Comparison of ENCODE assay signal across 15 mouse cellular contexts in genomic region chr2:169749331-169749945, GRCm38 (mm10).
DNase-seq lines count a peak whose midpoint lies in the region; ATAC-seq and TF ChIP-seq lines count a peak whose summit lies in the region.
"Had no signal": no experiment of that assay in that cellular context is flagged by ENCODE, and none has a peak within 500 bp of the region (broad histone marks: within the 10 kb centered on the region; RNA-seq: fewer than 3 reads in every experiment).

No protein-coding gene starts in this region.

- TF ChIP-seq POLR2A in limb, embryonic 14.5 days (IDR thresholded peaks at IDR 0.05; ENCODE audit: borderline replicate concordance, extremely low read depth, insufficient read depth, insufficient read length): no peak

- DNase-seq in adrenal gland, postnatal 14 days: peak; percentile 24
- DNase-seq in adrenal gland, adult 8-10 months: no peak
- DNase-seq in kidney, adult 11 months: no peak
- no peak for DNase-seq in stomach, postnatal 0 days (ENCODE audit: low spot score)
- DNase-seq in limb, embryonic 14.5 days (ENCODE audit: low spot score): peak; percentile 43
- DNase-seq in hindbrain, embryonic 11.5 days (ENCODE audit: low spot score): no peak
- DNase-seq: cerebellum, adult 9-11 months; heart, adult 11 months; thymus, adult 2 months had no signal

- H3K27me3 ChIP-seq in kidney, embryonic 15.5 days: no peaks in the 10 kb centered on the region
- no peaks in the 10 kb centered on the region for H3K27me3 ChIP-seq in stomach, embryonic 16.5 days (ENCODE audit: control insufficient read depth, insufficient read depth, low read length)
- H3K27me3 ChIP-seq in stomach, postnatal 0 days (ENCODE audit: control insufficient read depth, insufficient read depth, low read length): no peaks in the 10 kb centered on the region
- H3K27me3 ChIP-seq in limb, embryonic 14.5 days (ENCODE audit: control insufficient read depth, insufficient read depth, low read length): no peaks in the 10 kb centered on the region
- H3K27me3 ChIP-seq in hindbrain, embryonic 11.5 days (ENCODE audit: control insufficient read depth, insufficient read depth, low read length): no peaks in the 10 kb centered on the region
- H3K27me3 ChIP-seq: hindbrain, embryonic 12.5 days had no signal

- peaks cover 52% of the 10 kb centered on the region for H3K4me1 ChIP-seq in kidney, embryonic 15.5 days
- H3K4me1 ChIP-seq in stomach, embryonic 16.5 days (ENCODE audit: control insufficient read depth, insufficient read depth, low read length): peaks cover 18% of the 10 kb centered on the region
- H3K4me1 ChIP-seq in stomach, postnatal 0 days (replicated peaks; ENCODE audit: control insufficient read depth, insufficient read depth): no peaks in the 10 kb centered on the region
- H3K4me1 ChIP-seq in limb, embryonic 14.5 days (ENCODE audit: control insufficient read depth, insufficient read depth, low read length): peaks cover 30% of the 10 kb centered on the region
- no peaks in the 10 kb centered on the region for H3K4me1 ChIP-seq in hindbrain, embryonic 11.5 days (replicated peaks; ENCODE audit: control insufficient read depth, insufficient read depth, low read length)

- H3K36me3 ChIP-seq in kidney, embryonic 15.5 days: no peaks in the 10 kb centered on the region
- H3K36me3 ChIP-seq in stomach, embryonic 16.5 days (ENCODE audit: control insufficient read depth, insufficient read depth, low read length): no peaks in the 10 kb centered on the region
- H3K36me3 ChIP-seq in stomach, postnatal 0 days (ENCODE audit: control insufficient read depth, insufficient read depth, low read length): no peaks in the 10 kb centered on the region
- no peaks in the 10 kb centered on the region for H3K36me3 ChIP-seq in limb, embryonic 14.5 days (ENCODE audit: control insufficient read depth, insufficient read depth, low read length)
- H3K36me3 ChIP-seq in hindbrain, embryonic 11.5 days (ENCODE audit: control insufficient read depth, insufficient read depth, low read length): no peaks in the 10 kb centered on the region
- H3K36me3 ChIP-seq: hindbrain, embryonic 12.5 days had no signal

- no peak for TF ChIP-seq EP300 in stomach, postnatal 0 days (optimal IDR thresholded peaks at IDR 0.05)

- H3K27ac ChIP-seq in kidney, embryonic 15.5 days: peak overlapping the region; percentile 85
- H3K27ac ChIP-seq in stomach, embryonic 16.5 days (ENCODE audit: low read length): peak overlapping the region; percentile 10
- H3K27ac ChIP-seq in stomach, postnatal 0 days (replicated peaks): no peak overlapping the region
- H3K27ac ChIP-seq in limb, embryonic 14.5 days (replicated peaks; ENCODE audit: low read depth, low read length): peak overlapping the region; percentile 13; the same call in 1 of the 2 replicates
- no peak overlapping the region for H3K27ac ChIP-seq in hindbrain, embryonic 11.5 days (ENCODE audit: low read depth, low read length)
- H3K27ac ChIP-seq: hindbrain, embryonic 12.5 days; liver, embryonic 14.5 days had no signal

- no peak for TF ChIP-seq CTCF in stomach, postnatal 0 days (IDR thresholded peaks at IDR 0.05; ENCODE audit: low read depth)

- no peaks in the 10 kb centered on the region for H3K9me3 ChIP-seq in kidney, embryonic 15.5 days (replicated peaks)
- no peaks in the 10 kb centered on the region for H3K9me3 ChIP-seq in stomach, embryonic 16.5 days (replicated peaks; ENCODE audit: control insufficient read depth, low read length)
- no peaks in the 10 kb centered on the region for H3K9me3 ChIP-seq in stomach, postnatal 0 days (ENCODE audit: control insufficient read depth, low read length)
- no peaks in the 10 kb centered on the region for H3K9me3 ChIP-seq in limb, embryonic 14.5 days (ENCODE audit: control insufficient read depth, low read length)
- no peaks in the 10 kb centered on the region for H3K9me3 ChIP-seq in hindbrain, embryonic 11.5 days (ENCODE audit: control insufficient read depth, low read length)

- H3K9ac ChIP-seq in kidney, embryonic 15.5 days: no peak overlapping the region
- H3K9ac ChIP-seq in stomach, embryonic 16.5 days (ENCODE audit: low read length): no peak overlapping the region
- no peak overlapping the region for H3K9ac ChIP-seq in stomach, postnatal 0 days (ENCODE audit: low read length)
- no peak overlapping the region for H3K9ac ChIP-seq in limb, embryonic 14.5 days (ENCODE audit: low read depth, low read length, severe bottlenecking)
- H3K9ac ChIP-seq in hindbrain, embryonic 11.5 days (ENCODE audit: low read depth, low read length): no peak overlapping the region
- H3K9ac ChIP-seq: hindbrain, embryonic 12.5 days; liver, embryonic 14.5 days had no signal

- H3K4me2 ChIP-seq in kidney, embryonic 15.5 days: peak overlapping the region; percentile 40
- no peak overlapping the region for H3K4me2 ChIP-seq in stomach, embryonic 16.5 days (ENCODE audit: low read depth, low read length)
- no peak overlapping the region for H3K4me2 ChIP-seq in stomach, postnatal 0 days (replicated peaks; ENCODE audit: low read depth)
- H3K4me2 ChIP-seq in limb, embryonic 14.5 days (replicated peaks; ENCODE audit: low read depth, low read length, severe bottlenecking): no peak overlapping the region
- no peak overlapping the region for H3K4me2 ChIP-seq in hindbrain, embryonic 11.5 days (replicated peaks; ENCODE audit: low read depth, low read length)
- H3K4me2 ChIP-seq: hindbrain, embryonic 12.5 days had no signal

- H3K4me3 ChIP-seq in kidney, embryonic 15.5 days (replicated peaks): peak overlapping the region; percentile 9; the same call in 1 of the 2 replicates
- no peak overlapping the region for H3K4me3 ChIP-seq in stomach, embryonic 16.5 days (replicated peaks; ENCODE audit: low read length)
- no peak overlapping the region for H3K4me3 ChIP-seq in stomach, postnatal 0 days (ENCODE audit: low read depth, low read length)
- H3K4me3 ChIP-seq in limb, embryonic 14.5 days (replicated peaks; ENCODE audit: low read length): no peak overlapping the region
- no peak overlapping the region for H3K4me3 ChIP-seq in hindbrain, embryonic 11.5 days (ENCODE audit: low read depth, low read length)
- H3K4me3 ChIP-seq: hindbrain, embryonic 12.5 days had no signal

- WGBS in kidney, embryonic 15.5 days: 26% methylated on average over 16 of the region's 16 CpGs
- 60% methylated on average over 16 of the region's 16 CpGs for WGBS in stomach, embryonic 16.5 days
- WGBS in stomach, postnatal 0 days: 69% methylated on average over 16 of the region's 16 CpGs
- WGBS in limb, embryonic 14.5 days: 69% methylated on average over 16 of the region's 16 CpGs
- 84% methylated on average over 16 of the region's 16 CpGs for WGBS in hindbrain, embryonic 11.5 days

- ATAC-seq in kidney, embryonic 15.5 days (replicated peaks; ENCODE audit: low FRiP score): no peak
- ATAC-seq in stomach, embryonic 16.5 days (ENCODE audit: insufficient read depth, low FRiP score): no peak
- ATAC-seq in stomach, postnatal 0 days (ENCODE audit: low FRiP score, low TSS enrichment): no peak
- ATAC-seq in limb, embryonic 14.5 days (ENCODE audit: low FRiP score, low read depth): no peak
- ATAC-seq in hindbrain, embryonic 11.5 days (ENCODE audit: low FRiP score): no peak
- ATAC-seq: forebrain, embryonic 16.5 days; inflammation-experienced regulatory T-cells, adult 6 months had no signal

Comparison
In these comparisons a context has a peak if more than half of its experiments do, and no peak if none do; other contexts are left out.
1. DNase-seq: peak in adrenal gland, postnatal 14 days (single experiment) and limb, embryonic 14.5 days (single experiment); none in adrenal gland, adult 8-10 months (single experiment), kidney, adult 11 months (single experiment), stomach, postnatal 0 days (single experiment) and hindbrain, embryonic 11.5 days (single experiment).
2. H3K27ac ChIP-seq: peak in kidney, embryonic 15.5 days (single experiment), stomach, embryonic 16.5 days (single experiment) and limb, embryonic 14.5 days (single experiment); none in stomach, postnatal 0 days (single experiment) and hindbrain, embryonic 11.5 days (single experiment).